Mouse (Mus musculus): ENCODE results near the gene 4933405L10Rik. TPM values are rescaled to one million over a fixed set of nuclear protein-coding genes. Genes with fewer than 3 reads are reported as not detected.

Gene 4933405L10Rik
- total RNA-seq (2014; rRNA removed) (0.23 TPM in 1 of 2 replicates, not detected in the other), polyA plus RNA-seq (2015; fragmentation: Nextera tagmentation; extraction: Ambion mirVana) (0.21 and 0.31 TPM in 2 replicates)

GRCm38 (mm10) chr8:105707498-105708403 is at the start of gene 4933405L10Rik, which contains the start of gene Enkd1:
Gene 4933405L10Rik, plus strand, starts transcription at chr8:105707655.
Gene Enkd1, minus strand, starts transcription at chr8:105708210.
- Histone ChIP-seq H3K9me3 (ENCODE audit: low read length) (no peaks in the 10 kb centered on the region), H3K9ac (peak within 1 kb of the TSS; percentile 56), H3K36me3 (ENCODE audit: insufficient read depth) (peaks cover 12% of the 10 kb centered on the region), H3K4me3 (ENCODE audit: low read depth, low read length) (peak within 1 kb of the TSS; percentile 69), H3K27me3 (ENCODE audit: insufficient read depth, low read length) (no peaks in the 10 kb centered on the region), H3K4me2 (ENCODE audit: low read depth) (peak within 1 kb of the TSS; percentile 98), H3K4me1 (ENCODE audit: insufficient read depth) (no peaks in the 10 kb centered on the region), H3K27ac (ENCODE audit: low read depth, low read length) (no peak within 1 kb of the TSS)
- ATAC-seq (peak; percentile 89), DNase-seq (peak; percentile 94)
- TF ChIP-seq CTCF (IDR thresholded peaks at IDR 0.05; ENCODE audit: low read depth): no peak
- WGBS: under 1% methylated on average over 53 of the region's 55 CpGs

- 69% methylated on average over 3 of the region's 3 CpGs for WGBS
- peak; percentile 66 for TF ChIP-seq CTCF (IDR thresholded peaks at IDR 0.05; ENCODE audit: low read depth)
- ATAC-seq (peak; percentile 58), DNase-seq (peak; percentile 50)
- Histone ChIP-seq H3K4me2 (ENCODE audit: low read depth) (no peak overlapping the region), H3K27me3 (ENCODE audit: insufficient read depth, low read length) (no peaks in the 10 kb centered on the region), H3K9ac (no peak overlapping the region), H3K27ac (ENCODE audit: low read depth, low read length) (no peak overlapping the region), H3K4me3 (ENCODE audit: low read depth, low read length) (no peak overlapping the region), H3K4me1 (ENCODE audit: insufficient read depth) (no peaks in the 10 kb centered on the region), H3K36me3 (ENCODE audit: insufficient read depth) (peaks cover 24% of the 10 kb centered on the region; the same call in 1 of the 2 replicates), H3K9me3 (ENCODE audit: low read length) (no peaks in the 10 kb centered on the region)
These were observed 46.3 kb upstream of the 4933405L10Rik start for GRCm38 (mm10) chr8:105661167-105661566.

GRCm38 (mm10) chr8:105677891-105678290 is 29.6 kb upstream of the 4933405L10Rik start:
- Histone ChIP-seq H3K4me2 (ENCODE audit: low read depth) (no peak overlapping the region), H3K4me3 (ENCODE audit: low read depth, low read length) (no peak overlapping the region), H3K27me3 (ENCODE audit: insufficient read depth, low read length) (no peaks in the 10 kb centered on the region), H3K9ac (no peak overlapping the region), H3K36me3 (ENCODE audit: insufficient read depth) (peaks cover 84% of the 10 kb centered on the region), H3K9me3 (ENCODE audit: low read length) (no peaks in the 10 kb centered on the region), H3K4me1 (ENCODE audit: insufficient read depth) (no peaks in the 10 kb centered on the region), H3K27ac (ENCODE audit: low read depth, low read length) (no peak overlapping the region)
- ATAC-seq: no peak
- no peak for DNase-seq
- 88% methylated on average over 1 of the region's 1 CpGs for WGBS
- peak; percentile 48 for TF ChIP-seq CTCF (IDR thresholded peaks at IDR 0.05; ENCODE audit: low read depth)

- Histone ChIP-seq H3K9ac (no peak overlapping the region), H3K27ac (ENCODE audit: low read depth, low read length) (no peak overlapping the region), H3K36me3 (ENCODE audit: insufficient read depth) (peaks cover 38% of the 10 kb centered on the region), H3K4me3 (ENCODE audit: low read depth, low read length) (no peak overlapping the region), H3K4me2 (ENCODE audit: low read depth) (no peak overlapping the region), H3K27me3 (ENCODE audit: insufficient read depth, low read length) (no peaks in the 10 kb centered on the region), H3K9me3 (ENCODE audit: low read length) (no peaks in the 10 kb centered on the region), H3K4me1 (ENCODE audit: insufficient read depth) (no peaks in the 10 kb centered on the region)
- DNase-seq (no peak), ATAC-seq (no peak)
- TF ChIP-seq CTCF (IDR thresholded peaks at IDR 0.05; ENCODE audit: low read depth): no peak
- WGBS: 84% methylated on average over 7 of the region's 7 CpGs
These were observed 22.1 kb upstream of the 4933405L10Rik start for GRCm38 (mm10) chr8:105685325-105685724.

GRCm38 (mm10) chr8:105685796-105686308 is 21.6 kb upstream of the 4933405L10Rik start, which contains the start of gene Carmil2:
Gene Carmil2, plus strand, starts transcription at chr8:105686274.
- ATAC-seq (peak; percentile 56; the same call in 1 of the 2 replicates), DNase-seq (no peak)
- 17% methylated on average over 26 of the region's 26 CpGs for WGBS
- Histone ChIP-seq H3K36me3 (ENCODE audit: insufficient read depth) (peaks cover 32% of the 10 kb centered on the region), H3K4me2 (ENCODE audit: low read depth) (no peak within 1 kb of the TSS), H3K27ac (ENCODE audit: low read depth, low read length) (no peak within 1 kb of the TSS), H3K4me3 (ENCODE audit: low read depth, low read length) (no peak within 1 kb of the TSS), H3K4me1 (ENCODE audit: insufficient read depth) (no peaks in the 10 kb centered on the region), H3K9me3 (ENCODE audit: low read length) (no peaks in the 10 kb centered on the region), H3K9ac (no peak within 1 kb of the TSS), H3K27me3 (ENCODE audit: insufficient read depth, low read length) (no peaks in the 10 kb centered on the region)
- TF ChIP-seq CTCF (IDR thresholded peaks at IDR 0.05; ENCODE audit: low read depth): peak; percentile 69

- Histone ChIP-seq H3K27me3 (ENCODE audit: insufficient read depth, low read length) (no peaks in the 10 kb centered on the region), H3K9me3 (ENCODE audit: low read length) (no peaks in the 10 kb centered on the region), H3K27ac (ENCODE audit: low read depth, low read length) (no peak overlapping the region), H3K4me2 (ENCODE audit: low read depth) (no peak overlapping the region), H3K9ac (no peak overlapping the region), H3K4me3 (ENCODE audit: low read depth, low read length) (no peak overlapping the region), H3K36me3 (ENCODE audit: insufficient read depth) (peaks cover 25% of the 10 kb centered on the region), H3K4me1 (ENCODE audit: insufficient read depth) (no peaks in the 10 kb centered on the region)
- no peak for DNase-seq
- 68% methylated on average over 6 of the region's 6 CpGs for WGBS
- TF ChIP-seq CTCF (IDR thresholded peaks at IDR 0.05; ENCODE audit: low read depth): no peak
- no peak for ATAC-seq
These were observed 20.9 kb upstream of the 4933405L10Rik start for GRCm38 (mm10) chr8:105686551-105686950.

- no peaks in the 10 kb centered on the region for H3K9me3 ChIP-seq (ENCODE audit: low read length)
- H3K27me3 ChIP-seq (ENCODE audit: insufficient read depth, low read length): no peaks in the 10 kb centered on the region
- H3K27ac ChIP-seq (ENCODE audit: low read depth, low read length): no peak overlapping the region
- no peaks in the 10 kb centered on the region for H3K4me1 ChIP-seq (ENCODE audit: insufficient read depth)
- H3K9ac ChIP-seq: no peak overlapping the region
- H3K4me3 ChIP-seq (ENCODE audit: low read depth, low read length): no peak overlapping the region
- 59% methylated on average over 8 of the region's 8 CpGs for WGBS
- H3K36me3 ChIP-seq (ENCODE audit: insufficient read depth): peaks cover 17% of the 10 kb centered on the region
- ATAC-seq (no peak), DNase-seq (no peak)
- no peak for TF ChIP-seq CTCF (IDR thresholded peaks at IDR 0.05; ENCODE audit: low read depth)
- no peak overlapping the region for H3K4me2 ChIP-seq (ENCODE audit: low read depth)
These were observed 19.9 kb upstream of the 4933405L10Rik start for GRCm38 (mm10) chr8:105687512-105687911.

Data from forebrain, postnatal 0 days (tissue).